Mouse (Mus musculus) thymus, adult 2 months (tissue): ENCODE measurements around the gene Crygc. TPM values are rescaled to one million over a fixed set of nuclear protein-coding genes. Genes with fewer than 3 reads are reported as not detected.

Source experiments
- DNase-seq: peaks from one replicate; pipeline ENCODE4 v3.0.0; 2021
- H3K27ac ChIP-seq: fragments of 200-500 bp; 2 replicates; pipeline ENCODE4 v1.5.1; 2012; ENCODE audit warnings: low read length, control low read depth; ENCODE audit not compliant: control insufficient read depth, insufficient read depth
- H3K27me3 ChIP-seq: fragments of 200-500 bp; 2 replicates; pipeline ENCODE4 v1.6.1; 2012; ENCODE audit warnings: mild to moderate bottlenecking, low read length, moderate library complexity, mixed read lengths; ENCODE audit not compliant: control insufficient read depth, insufficient read depth
- H3K36me3 ChIP-seq: fragments of 200-500 bp; 2 replicates; pipeline ENCODE4 v1.6.1; 2012; ENCODE audit warnings: mild to moderate bottlenecking, low read length, moderate library complexity; ENCODE audit not compliant: control insufficient read depth, insufficient read depth
- H3K4me1 ChIP-seq: fragments of 200-500 bp; replicated peaks from 2 replicates; pipeline ENCODE4 v1.6.1; 2012; ENCODE audit warnings: low read length; ENCODE audit not compliant: control insufficient read depth, insufficient read depth
- H3K4me3 ChIP-seq: fragments of 200-500 bp; 2 replicates; pipeline ENCODE4 v1.5.1; 2012; ENCODE audit warnings: mild to moderate bottlenecking, low read length, control low read depth, moderate library complexity; ENCODE audit not compliant: control insufficient read depth, insufficient read depth
- CTCF ChIP-seq: fragments of 200-500 bp; IDR thresholded peaks from 2 replicates; pipeline ENCODE4 v1.5.1; 2012; ENCODE audit warnings: mild to moderate bottlenecking, control low read depth, low read length, moderate library complexity, borderline replicate concordance; ENCODE audit not compliant: control insufficient read depth, poor library complexity, insufficient read depth; ENCODE audit errors: extremely low read depth
- POLR2A ChIP-seq: fragments of 200-500 bp; IDR thresholded peaks from 2 replicates; pipeline ENCODE4 v1.6.1; 2012; ENCODE audit warnings: mild to moderate bottlenecking, low read length, control low read depth, moderate library complexity; ENCODE audit not compliant: control insufficient read depth, poor library complexity, insufficient read depth; ENCODE audit errors: extremely low read depth
- WGBS: fragments of 180-500 bp; shearing (Covaris S2); methylation state at CpG from one replicate; pipeline ENCODE4 v1.1.7; 2018; 5-methylcytosine and 5-hydroxymethylcytosine counted together
- polyA plus RNA-seq: library from polyadenylated mRNA; depleted of rRNA; stranded (reverse); fragments of >200 nt; gene quantifications from 2 replicates; pipeline ENCODE4 v1.2.3, GENCODE M21; 2012

Crygc gene
- polyA plus RNA-seq, 1 experiment: 0.32 TPM

GRCm38 (mm10) chr1:65091566-65091965 is 18.1 kb upstream of the Crygc start:
- WGBS: 98% methylated on average over 3 of the region's 3 CpGs
- DNase-seq: no peak
- no peaks in the 10 kb centered on the region for H3K27me3 ChIP-seq
- no peak overlapping the region for H3K4me3 ChIP-seq
- no peaks in the 10 kb centered on the region for H3K36me3 ChIP-seq
- H3K4me1 ChIP-seq: no peaks in the 10 kb centered on the region
- TF ChIP-seq CTCF (no peak), POLR2A (no peak)
- H3K27ac ChIP-seq: no peak overlapping the region

- DNase-seq: no peak
- Histone ChIP-seq H3K27ac (no peak overlapping the region), H3K36me3 (no peaks in the 10 kb centered on the region), H3K4me1 (no peaks in the 10 kb centered on the region), H3K27me3 (no peaks in the 10 kb centered on the region), H3K4me3 (no peak overlapping the region)
- WGBS: 43% methylated on average over 2 of the region's 2 CpGs
- TF ChIP-seq POLR2A (no peak), CTCF (no peak)
Measured at GRCm38 (mm10) chr1:65090370-65090769, 16.9 kb upstream of the Crygc start.

- WGBS: 78% methylated on average over 6 of the region's 6 CpGs
- Histone ChIP-seq H3K4me3 (no peak overlapping the region), H3K27ac (no peak overlapping the region), H3K4me1 (no peaks in the 10 kb centered on the region), H3K36me3 (no peaks in the 10 kb centered on the region), H3K27me3 (no peaks in the 10 kb centered on the region)
- no peak for DNase-seq
- TF ChIP-seq POLR2A: no peak
- no peak for TF ChIP-seq CTCF
Measured at GRCm38 (mm10) chr1:65088567-65089356, 15.3 kb upstream of the Crygc start.

- Histone ChIP-seq H3K36me3 (no peaks in the 10 kb centered on the region), H3K27me3 (no peaks in the 10 kb centered on the region), H3K4me3 (no peak within 1 kb of the TSS), H3K27ac (no peak within 1 kb of the TSS), H3K4me1 (no peaks in the 10 kb centered on the region)
- no peak for DNase-seq
- 58% methylated on average over 7 of the region's 7 CpGs for WGBS
- TF ChIP-seq CTCF (no peak), POLR2A (no peak)
Measured at GRCm38 (mm10) chr1:65082188-65082587, 8.7 kb upstream of the Crygc start, which contains the start of gene Crygb. TSS of gene Crygb (minus strand) at chr1:65082288.

GRCm38 (mm10) chr1:65075607-65076006 is 2.1 kb upstream of the Crygc start:
- TF ChIP-seq POLR2A (no peak), CTCF (no peak)
- DNase-seq: no peak
- 35% methylated on average over 5 of the region's 5 CpGs for WGBS
- H3K4me1 ChIP-seq: no peaks in the 10 kb centered on the region
- no peak overlapping the region for H3K27ac ChIP-seq
- no peaks in the 10 kb centered on the region for H3K27me3 ChIP-seq
- no peak overlapping the region for H3K4me3 ChIP-seq
- no peaks in the 10 kb centered on the region for H3K36me3 ChIP-seq

- TF ChIP-seq CTCF: no peak
- no peak for TF ChIP-seq POLR2A
- Histone ChIP-seq H3K27ac (no peak overlapping the region), H3K27me3 (no peaks in the 10 kb centered on the region), H3K36me3 (no peaks in the 10 kb centered on the region), H3K4me1 (no peaks in the 10 kb centered on the region), H3K4me3 (no peak overlapping the region)
- no peak for DNase-seq
Measured at GRCm38 (mm10) chr1:65067842-65068241, 5.6 kb downstream of the Crygc start.

- TF ChIP-seq POLR2A: no peak
- TF ChIP-seq CTCF: no peak
- WGBS: 95% methylated on average over 15 of the region's 15 CpGs
- no peaks in the 10 kb centered on the region for H3K27me3 ChIP-seq
- DNase-seq: no peak
- H3K4me1 ChIP-seq: no peaks in the 10 kb centered on the region
- no peaks in the 10 kb centered on the region for H3K36me3 ChIP-seq
- H3K27ac ChIP-seq: no peak overlapping the region
- no peak overlapping the region for H3K4me3 ChIP-seq
Measured at GRCm38 (mm10) chr1:65064201-65064600, 9.3 kb downstream of the Crygc start.
